Comparison of ENCODE assay signal across 21 mouse cellular contexts in the genomic region with DNA sequence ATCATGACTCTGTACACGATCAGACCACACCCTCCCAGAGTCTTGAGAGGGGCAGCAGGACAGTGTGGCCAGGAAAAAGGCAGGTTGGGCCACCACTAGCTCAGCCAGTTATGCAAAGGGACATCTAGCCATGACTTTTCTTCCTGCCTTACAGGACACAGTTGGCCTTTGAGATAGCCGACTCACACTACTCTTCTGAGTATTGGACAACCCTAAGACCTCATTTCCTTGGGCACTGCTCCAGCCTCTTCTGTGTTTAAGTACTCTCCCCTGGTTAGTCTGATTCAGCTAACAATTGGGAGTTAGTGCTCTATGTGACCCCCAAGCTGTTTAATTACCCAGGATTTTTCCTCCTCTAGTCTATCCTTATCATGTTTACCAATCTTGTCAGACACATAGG. TPM values are rescaled to one million over a fixed set of nuclear protein-coding genes. Genes with fewer than 3 reads are reported as not detected.
DNase-seq lines count a peak whose midpoint lies in the region; ATAC-seq and TF ChIP-seq lines count a peak whose summit lies in the region.
"Had no signal": no experiment of that assay in that cellular context is flagged by ENCODE, and none has a peak within 500 bp of the region (broad histone marks: within the 10 kb centered on the region; RNA-seq: fewer than 3 reads in every experiment).

No protein-coding gene starts in this region.

- ATAC-seq in lung, postnatal 0 days, result no peak
- ATAC-seq: forebrain, embryonic 15.5 days; hindbrain, embryonic 16.5 days; midbrain, embryonic 16.5 days had no signal

- H3K4me3 ChIP-seq in gastrocnemius, adult 2 months, result no peak overlapping the region
- no peak overlapping the region for H3K4me3 ChIP-seq in layer of hippocampus, adult 2 months
- H3K4me3 ChIP-seq in lung, postnatal 0 days (ENCODE audit: low read depth, low read length), result no peak overlapping the region
- no peak overlapping the region for H3K4me3 ChIP-seq in brown adipose tissue, adult 24 weeks (ENCODE audit: insufficient read depth, low read depth, low read length)
- H3K4me3 ChIP-seq: embryonic facial prominence, embryonic 13.5 days; forebrain, embryonic 10.5 days; forebrain, embryonic 15.5 days; kidney, embryonic 15.5 days; limb, embryonic 13.5 days had no signal

- TF ChIP-seq EP300 in lung, postnatal 0 days (IDR thresholded peaks at IDR 0.05), result no peak

- intact Hi-C loops in gastrocnemius, adult 2 months (cut with DNase I), result loop anchor here (5.0 kb wide), 2 partner anchors 53 to 103 kb away; no protein-coding TSS in a partner anchor

- DNase-seq in gastrocnemius, adult 2 months, result no peak
- no peak for DNase-seq in gastrocnemius, adult 8-10 months (ENCODE audit: low spot score in 2 of 2)
- no peak for DNase-seq in layer of hippocampus, adult 2 months (ENCODE audit: low spot score in 2 of 2)
- no peak for DNase-seq in layer of hippocampus, postnatal 10 days (ENCODE audit: low spot score in 2 of 2)
- peak; percentile 18 for DNase-seq in lung, postnatal 25 days (ENCODE audit: low spot score)
- no peak for DNase-seq in lung, postnatal 0 days (ENCODE audit: low spot score)
- DNase-seq: adrenal gland, postnatal 10 days; cerebellum, adult 11-12 months; cerebellum, postnatal 10 days; kidney, adult 18-20 months; kidney, postnatal 25 days; thymus, postnatal 14 days had no signal

- H3K4me2 ChIP-seq in lung, postnatal 0 days (replicated peaks; ENCODE audit: low read depth, low read length), result no peak overlapping the region
- H3K4me2 ChIP-seq: embryonic facial prominence, embryonic 13.5 days; forebrain, embryonic 15.5 days; kidney, embryonic 15.5 days; limb, embryonic 13.5 days had no signal

- 38% methylated on average over 2 of the region's 2 CpGs for WGBS in lung, postnatal 0 days

- H3K27ac ChIP-seq in gastrocnemius, adult 2 months, result peak overlapping the region; percentile 82
- peak overlapping the region; percentile 32; the same call in 1 of the 2 replicates for H3K27ac ChIP-seq in layer of hippocampus, adult 2 months
- no peak overlapping the region for H3K27ac ChIP-seq in lung, postnatal 0 days (ENCODE audit: low read length)
- H3K27ac ChIP-seq in brown adipose tissue, adult 24 weeks (replicated peaks; ENCODE audit: low read depth, low read length), result peak overlapping the region; percentile 69; the same call in 1 of the 2 replicates
- H3K27ac ChIP-seq: embryonic facial prominence, embryonic 13.5 days; forebrain, embryonic 10.5 days; forebrain, embryonic 15.5 days; kidney, embryonic 15.5 days; limb, embryonic 13.5 days had no signal

- TF ChIP-seq CTCF in gastrocnemius, adult 2 months (IDR thresholded peaks at IDR 0.05), result no peak
- no peak for TF ChIP-seq CTCF in layer of hippocampus, adult 2 months (conservative IDR thresholded peaks at IDR 0.05)
- TF ChIP-seq CTCF in lung, postnatal 0 days (IDR thresholded peaks at IDR 0.05), result no peak

- peaks cover 23% of the 10 kb centered on the region; the same call in 1 of the 2 replicates for H3K4me1 ChIP-seq in lung, postnatal 0 days (ENCODE audit: insufficient read depth, low read depth, low read length)
- H3K4me1 ChIP-seq in brown adipose tissue, adult 24 weeks (ENCODE audit: control insufficient read depth, insufficient read depth, insufficient read length, low read length), result peaks cover 53% of the 10 kb centered on the region

- H3K27me3 ChIP-seq in lung, postnatal 0 days (replicated peaks; ENCODE audit: insufficient read depth, low read length), result no peaks in the 10 kb centered on the region
- H3K27me3 ChIP-seq: forebrain, embryonic 15.5 days had no signal

- no peaks in the 10 kb centered on the region for H3K36me3 ChIP-seq in lung, postnatal 0 days (ENCODE audit: insufficient read depth, low read length)

- no peaks in the 10 kb centered on the region for H3K9me3 ChIP-seq in lung, postnatal 0 days (ENCODE audit: low read length)
- H3K9me3 ChIP-seq: embryonic facial prominence, embryonic 13.5 days; forebrain, embryonic 10.5 days; forebrain, embryonic 15.5 days; G1E; kidney, embryonic 15.5 days; limb, embryonic 13.5 days had no signal

- no peak overlapping the region for H3K9ac ChIP-seq in lung, postnatal 0 days (replicated peaks; ENCODE audit: low read depth)
- H3K9ac ChIP-seq: embryonic facial prominence, embryonic 13.5 days; forebrain, embryonic 15.5 days; kidney, embryonic 15.5 days; limb, embryonic 13.5 days had no signal

RNA-seq across cellular contexts. Expression of gene Tada2b, which starts 4.3 kb away (rescaled TPM):
- total RNA-seq in gastrocnemius, adult 2 months (2021), result 10 to 100 TPM; 14.3 to 15.8 TPM
- total RNA-seq in gastrocnemius, adult 8-10 months (2022), result 10 to 100 TPM; 13.8 to 20.4 (median 17.2) TPM
- 10 to 100 TPM; 36.9 to 37.2 TPM for total RNA-seq in layer of hippocampus, adult 2 months (2021)
- 10 to 100 TPM; 33.6 to 35.1 TPM for total RNA-seq in layer of hippocampus, postnatal 10 days (2021)
- polyA plus RNA-seq in lung, postnatal 0 days (2015; fragmentation: Nextera tagmentation; extraction: Ambion mirVana), result 1.9 and 2.2 TPM in 2 replicates
- 26.5 and 32.9 TPM in 2 replicates for polyA plus RNA-seq in brown adipose tissue, adult 24 weeks (2012; ENCODE audit: insufficient read depth, insufficient read length, missing spikeins)

RNA-seq across cellular contexts. Expression of gene Ccdc96, which starts 4.7 kb away (rescaled TPM):
- total RNA-seq in gastrocnemius, adult 2 months (2021), result under 1 TPM in 1 of 2 experiments, not detected in 1; 0.11 TPM
- under 1 TPM in 3 of 4 experiments, not detected in 1; 0.07 to 0.18 (median 0.07) TPM for total RNA-seq in gastrocnemius, adult 8-10 months (2022)
- 1 to 10 TPM in 1 of 2 experiments, under 1 TPM in 1; 0.91 to 1.3 TPM for total RNA-seq in layer of hippocampus, adult 2 months (2021)
- total RNA-seq in layer of hippocampus, postnatal 10 days (2021), result 1 to 10 TPM; 2.1 to 2.3 TPM
- polyA plus RNA-seq in lung, postnatal 0 days (2015; fragmentation: Nextera tagmentation; extraction: Ambion mirVana), result 2.1 and 2.8 TPM in 2 replicates
- 0.33 and 0.48 TPM in 2 replicates for polyA plus RNA-seq in brown adipose tissue, adult 24 weeks (2012; ENCODE audit: insufficient read depth, insufficient read length, missing spikeins)

RNA-seq across cellular contexts. Expression of gene Grpel1, which starts 14.9 kb away (rescaled TPM):
- total RNA-seq in gastrocnemius, adult 2 months (2021), result 10 to 100 TPM; 30.6 to 39.1 TPM
- 10 to 100 TPM; 31.2 to 35.5 (median 33.3) TPM for total RNA-seq in gastrocnemius, adult 8-10 months (2022)
- 10 to 100 TPM; 24.0 to 24.5 TPM for total RNA-seq in layer of hippocampus, adult 2 months (2021)
- 10 to 100 TPM; 21.7 to 22.4 TPM for total RNA-seq in layer of hippocampus, postnatal 10 days (2021)
- 35.1 and 35.8 TPM in 2 replicates for polyA plus RNA-seq in lung, postnatal 0 days (2015; fragmentation: Nextera tagmentation; extraction: Ambion mirVana)
- 146 and 149 TPM in 2 replicates for polyA plus RNA-seq in brown adipose tissue, adult 24 weeks (2012; ENCODE audit: insufficient read depth, insufficient read length, missing spikeins)
